Mouse (Mus musculus): ENCODE results near the gene Gm13696.
A peak's percentile ranks its signal among the peaks of the same experiment; 100 is the strongest.
"Not testable (repeated sequence)": the region's sequence is repeated elsewhere in the genome, so short reads cannot be mapped to it uniquely, and the experiment has no call there.

The Gm13696 gene

DNA sequence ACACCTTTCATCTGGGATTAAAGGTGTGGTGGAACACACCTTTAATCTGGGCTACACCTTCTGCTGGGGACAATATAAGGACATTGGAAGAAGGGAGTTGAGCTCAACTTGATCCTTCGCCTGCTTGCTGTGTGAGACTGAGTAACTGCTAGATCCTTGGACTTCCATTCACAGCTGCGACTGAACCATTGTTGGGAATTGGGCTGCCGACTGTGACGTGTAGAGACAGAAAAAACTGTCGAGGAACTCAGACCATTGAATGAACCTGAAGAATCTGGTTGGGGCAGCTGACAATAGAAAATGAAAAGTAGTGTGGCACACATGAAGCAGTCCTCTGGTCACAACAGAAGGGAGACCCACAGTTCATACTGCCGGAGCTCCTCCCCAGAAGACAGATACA, at the start of gene Gm13696:
Gm13696 (plus strand) TSS at position 301 of the 400 bp plus-strand sequence.
- DNase-seq (ENCODE audit: low read depth in 2 of 2, low spot score in 2 of 2), result not testable (repeated sequence)

DNA sequence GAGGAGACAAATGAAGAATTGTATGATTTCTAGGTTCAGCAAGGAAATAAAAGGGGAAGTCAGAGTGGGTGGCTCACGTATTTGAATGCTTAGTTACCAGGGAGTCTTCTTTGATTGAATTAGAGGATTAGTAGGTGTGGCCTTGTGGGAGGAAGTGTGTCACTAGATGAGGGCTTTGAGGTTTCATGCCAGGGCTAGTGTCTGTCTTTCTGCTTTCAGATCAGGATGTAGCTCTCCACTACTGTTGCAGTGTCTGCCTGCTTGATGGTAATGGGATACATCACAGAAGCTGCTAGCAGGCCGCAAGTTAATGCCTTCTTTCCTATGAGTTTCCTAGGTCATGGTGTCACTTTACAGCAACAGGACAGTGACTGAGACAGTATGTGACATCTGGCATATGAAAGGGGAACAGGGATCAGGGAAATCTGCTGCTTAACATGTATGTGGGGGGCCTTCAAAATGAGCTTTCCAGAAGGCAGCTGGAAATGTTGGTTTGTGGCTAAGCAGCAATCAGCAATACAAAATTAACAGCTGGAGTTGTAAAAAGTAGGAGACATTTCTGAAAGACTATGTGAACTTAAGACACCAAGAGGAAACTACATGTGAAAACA, 43.3 kb upstream of the Gm13696 start:
- peak; percentile 41 to 58 for DNase-seq (ENCODE audit: low read depth in 2 of 2, low spot score in 2 of 2)

DNA sequence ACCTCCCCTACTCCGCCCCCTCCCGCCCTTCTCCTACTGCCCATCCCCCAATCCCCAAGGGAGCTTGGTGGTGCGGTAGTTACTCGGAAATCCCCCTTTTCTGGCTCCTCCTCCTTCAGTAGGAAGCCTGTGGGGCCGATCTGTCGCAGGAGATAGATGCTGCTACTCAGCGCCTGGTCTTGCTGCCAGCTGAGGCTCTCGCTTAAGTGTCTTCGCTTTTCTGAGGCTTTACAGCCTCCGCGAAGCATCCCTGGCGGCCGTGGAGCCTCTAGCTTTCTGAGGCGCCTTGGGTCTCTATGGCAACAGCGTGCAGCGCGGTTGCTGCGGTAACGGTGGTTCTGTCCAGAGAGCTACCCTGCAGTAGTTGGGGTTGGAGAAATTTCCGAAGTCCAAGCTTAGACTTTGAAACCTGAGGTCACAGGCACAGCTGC, 32.0 kb upstream of the Gm13696 start, which contains the start of gene Zswim2:
Zswim2 (minus strand) TSS at position 298 of the 431 bp plus-strand sequence.
- peak in 1 of 2 experiments; percentile 20 for DNase-seq (ENCODE audit: low read depth in 2 of 2, low spot score in 2 of 2)

DNA sequence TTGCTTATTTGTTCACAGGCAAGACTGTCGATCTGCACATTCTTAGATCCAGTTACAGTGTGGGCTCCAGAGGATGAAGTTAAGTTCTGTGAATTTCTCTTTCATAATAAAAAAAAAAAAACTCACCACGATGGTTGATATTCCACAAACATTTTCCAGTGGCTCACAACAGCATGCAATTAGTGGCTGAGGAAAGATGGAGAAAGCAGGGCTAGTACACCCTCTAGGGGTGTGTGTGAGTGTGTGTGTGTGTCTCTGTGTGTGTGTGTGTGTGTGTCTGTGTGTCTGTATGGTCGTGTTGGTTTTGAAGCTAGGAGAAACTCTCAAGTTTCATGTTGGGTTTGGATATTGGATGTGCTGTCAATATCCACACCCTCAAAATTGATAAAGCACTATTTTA, 31.5 kb upstream of the Gm13696 start:
- DNase-seq (ENCODE audit: low read depth in 2 of 2, low spot score in 2 of 2), result no peak

DNA sequence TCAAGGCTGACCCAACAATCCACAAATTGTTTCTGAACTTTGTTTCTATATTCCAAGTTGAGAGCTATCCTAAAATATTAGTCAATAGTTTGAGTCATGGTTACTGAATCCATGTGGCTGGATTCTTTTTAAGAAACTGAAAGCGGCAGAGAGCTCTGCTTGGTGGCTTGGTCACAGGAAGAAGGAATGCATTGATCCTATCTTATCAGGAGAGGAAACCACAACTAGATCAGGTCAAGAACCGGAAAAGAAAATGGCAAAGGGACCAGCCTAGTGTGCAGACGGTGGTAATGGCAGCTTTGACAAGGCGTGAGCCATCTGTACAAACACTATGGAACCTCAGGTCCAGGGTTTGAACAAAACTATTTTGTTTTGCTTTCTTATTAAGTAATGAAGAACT, 31.1 kb upstream of the Gm13696 start:
- DNase-seq (ENCODE audit: low read depth in 2 of 2, low spot score in 2 of 2), result no peak

DNA sequence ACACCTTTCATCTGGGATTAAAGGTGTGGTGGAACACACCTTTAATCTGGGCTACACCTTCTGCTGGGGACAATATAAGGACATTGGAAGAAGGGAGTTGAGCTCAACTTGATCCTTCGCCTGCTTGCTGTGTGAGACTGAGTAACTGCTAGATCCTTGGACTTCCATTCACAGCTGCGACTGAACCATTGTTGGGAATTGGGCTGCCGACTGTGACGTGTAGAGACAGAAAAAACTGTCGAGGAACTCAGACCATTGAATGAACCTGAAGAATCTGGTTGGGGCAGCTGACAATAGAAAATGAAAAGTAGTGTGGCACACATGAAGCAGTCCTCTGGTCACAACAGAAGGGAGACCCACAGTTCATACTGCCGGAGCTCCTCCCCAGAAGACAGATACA, 17.5 kb upstream of the Gm13696 start, which contains the start of gene Gm13698:
Gm13698 (plus strand) TSS at position 301 of the 400 bp plus-strand sequence.
- not testable (repeated sequence) for DNase-seq (ENCODE audit: low read depth in 2 of 2, low spot score in 2 of 2)

DNA sequence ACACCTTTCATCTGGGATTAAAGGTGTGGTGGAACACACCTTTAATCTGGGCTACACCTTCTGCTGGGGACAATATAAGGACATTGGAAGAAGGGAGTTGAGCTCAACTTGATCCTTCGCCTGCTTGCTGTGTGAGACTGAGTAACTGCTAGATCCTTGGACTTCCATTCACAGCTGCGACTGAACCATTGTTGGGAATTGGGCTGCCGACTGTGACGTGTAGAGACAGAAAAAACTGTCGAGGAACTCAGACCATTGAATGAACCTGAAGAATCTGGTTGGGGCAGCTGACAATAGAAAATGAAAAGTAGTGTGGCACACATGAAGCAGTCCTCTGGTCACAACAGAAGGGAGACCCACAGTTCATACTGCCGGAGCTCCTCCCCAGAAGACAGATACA, 11.7 kb upstream of the Gm13696 start, which contains the start of gene Gm13693:
Gm13693 (plus strand) TSS at position 301 of the 400 bp plus-strand sequence.
- not testable (repeated sequence) for DNase-seq (ENCODE audit: low read depth in 2 of 2, low spot score in 2 of 2)

DNA sequence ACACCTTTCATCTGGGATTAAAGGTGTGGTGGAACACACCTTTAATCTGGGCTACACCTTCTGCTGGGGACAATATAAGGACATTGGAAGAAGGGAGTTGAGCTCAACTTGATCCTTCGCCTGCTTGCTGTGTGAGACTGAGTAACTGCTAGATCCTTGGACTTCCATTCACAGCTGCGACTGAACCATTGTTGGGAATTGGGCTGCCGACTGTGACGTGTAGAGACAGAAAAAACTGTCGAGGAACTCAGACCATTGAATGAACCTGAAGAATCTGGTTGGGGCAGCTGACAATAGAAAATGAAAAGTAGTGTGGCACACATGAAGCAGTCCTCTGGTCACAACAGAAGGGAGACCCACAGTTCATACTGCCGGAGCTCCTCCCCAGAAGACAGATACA, 5.9 kb upstream of the Gm13696 start, which contains the start of gene Gm13695:
Gm13695 (plus strand) TSS at position 301 of the 400 bp plus-strand sequence.
- DNase-seq (ENCODE audit: low read depth in 2 of 2, low spot score in 2 of 2), result not testable (repeated sequence)

DNA sequence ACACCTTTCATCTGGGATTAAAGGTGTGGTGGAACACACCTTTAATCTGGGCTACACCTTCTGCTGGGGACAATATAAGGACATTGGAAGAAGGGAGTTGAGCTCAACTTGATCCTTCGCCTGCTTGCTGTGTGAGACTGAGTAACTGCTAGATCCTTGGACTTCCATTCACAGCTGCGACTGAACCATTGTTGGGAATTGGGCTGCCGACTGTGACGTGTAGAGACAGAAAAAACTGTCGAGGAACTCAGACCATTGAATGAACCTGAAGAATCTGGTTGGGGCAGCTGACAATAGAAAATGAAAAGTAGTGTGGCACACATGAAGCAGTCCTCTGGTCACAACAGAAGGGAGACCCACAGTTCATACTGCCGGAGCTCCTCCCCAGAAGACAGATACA, 5.7 kb downstream of the Gm13696 start, which contains the start of gene Gm13694:
Gm13694 (plus strand) TSS at position 301 of the 400 bp plus-strand sequence.
- not testable (repeated sequence) for DNase-seq (ENCODE audit: low read depth in 2 of 2, low spot score in 2 of 2)

DNA sequence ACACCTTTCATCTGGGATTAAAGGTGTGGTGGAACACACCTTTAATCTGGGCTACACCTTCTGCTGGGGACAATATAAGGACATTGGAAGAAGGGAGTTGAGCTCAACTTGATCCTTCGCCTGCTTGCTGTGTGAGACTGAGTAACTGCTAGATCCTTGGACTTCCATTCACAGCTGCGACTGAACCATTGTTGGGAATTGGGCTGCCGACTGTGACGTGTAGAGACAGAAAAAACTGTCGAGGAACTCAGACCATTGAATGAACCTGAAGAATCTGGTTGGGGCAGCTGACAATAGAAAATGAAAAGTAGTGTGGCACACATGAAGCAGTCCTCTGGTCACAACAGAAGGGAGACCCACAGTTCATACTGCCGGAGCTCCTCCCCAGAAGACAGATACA, 11.5 kb downstream of the Gm13696 start, which contains the start of gene Gm13697:
Gm13697 (plus strand) TSS at position 301 of the 400 bp plus-strand sequence.
- DNase-seq (ENCODE audit: low read depth in 2 of 2, low spot score in 2 of 2), result not testable (repeated sequence)

DNA sequence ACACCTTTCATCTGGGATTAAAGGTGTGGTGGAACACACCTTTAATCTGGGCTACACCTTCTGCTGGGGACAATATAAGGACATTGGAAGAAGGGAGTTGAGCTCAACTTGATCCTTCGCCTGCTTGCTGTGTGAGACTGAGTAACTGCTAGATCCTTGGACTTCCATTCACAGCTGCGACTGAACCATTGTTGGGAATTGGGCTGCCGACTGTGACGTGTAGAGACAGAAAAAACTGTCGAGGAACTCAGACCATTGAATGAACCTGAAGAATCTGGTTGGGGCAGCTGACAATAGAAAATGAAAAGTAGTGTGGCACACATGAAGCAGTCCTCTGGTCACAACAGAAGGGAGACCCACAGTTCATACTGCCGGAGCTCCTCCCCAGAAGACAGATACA, 17.3 kb downstream of the Gm13696 start, which contains the start of gene Gm13691:
Gm13691 (plus strand) TSS at position 301 of the 400 bp plus-strand sequence.
- not testable (repeated sequence) for DNase-seq (ENCODE audit: low read depth in 2 of 2, low spot score in 2 of 2)

DNA sequence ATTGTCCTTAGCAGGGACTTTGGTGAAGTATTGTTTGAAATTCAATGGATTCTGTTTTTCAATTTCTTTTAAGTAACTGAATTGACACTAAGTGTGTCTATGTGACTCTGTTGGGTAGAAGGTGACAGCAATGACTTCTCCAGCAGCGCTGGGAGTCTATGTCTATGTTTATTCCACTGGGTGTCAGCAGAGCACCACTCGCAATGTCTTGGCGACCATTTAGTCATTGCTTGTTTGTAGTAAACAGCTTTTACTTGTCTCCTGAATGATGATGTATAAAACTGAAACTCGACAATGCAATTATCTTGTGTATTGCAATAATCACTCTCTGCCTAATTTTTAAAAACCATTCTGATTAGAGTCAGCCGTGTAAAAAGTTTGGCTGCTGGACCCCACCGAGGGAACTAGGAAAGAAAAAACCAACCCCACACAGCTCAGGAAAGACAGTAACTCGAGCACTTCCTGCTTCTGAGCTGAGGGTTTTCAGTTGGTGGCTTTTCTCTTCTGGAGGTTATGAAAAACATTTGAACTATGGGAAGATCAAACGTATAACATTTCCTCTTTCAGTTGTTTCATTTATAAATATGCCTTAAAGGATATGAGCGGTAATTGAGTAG, 20.8 kb downstream of the Gm13696 start:
- peak; percentile 55 to 71 for DNase-seq (ENCODE audit: low read depth in 2 of 2, low spot score in 2 of 2)

DNA sequence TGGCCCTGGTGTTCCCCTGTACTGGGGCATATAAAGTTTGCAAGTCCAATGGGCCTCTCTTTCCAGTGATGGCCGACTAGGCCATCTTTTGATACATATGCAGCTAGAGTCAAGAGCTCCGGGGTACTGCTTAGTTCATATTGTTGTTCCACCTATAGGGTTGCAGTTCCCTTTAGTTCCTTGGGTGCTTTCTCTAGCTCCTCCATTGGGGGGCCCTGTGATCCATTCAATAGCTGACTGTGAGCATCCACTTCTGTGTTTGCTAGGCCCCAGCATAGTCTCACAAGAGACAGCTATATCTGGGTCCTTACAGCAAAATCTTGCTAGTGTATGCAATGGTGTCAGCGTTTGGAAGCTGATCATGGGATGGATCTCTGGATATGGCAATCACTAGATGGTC, 21.6 kb downstream of the Gm13696 start:
- DNase-seq (ENCODE audit: low read depth in 2 of 2, low spot score in 2 of 2), result not testable (repeated sequence)

DNA sequence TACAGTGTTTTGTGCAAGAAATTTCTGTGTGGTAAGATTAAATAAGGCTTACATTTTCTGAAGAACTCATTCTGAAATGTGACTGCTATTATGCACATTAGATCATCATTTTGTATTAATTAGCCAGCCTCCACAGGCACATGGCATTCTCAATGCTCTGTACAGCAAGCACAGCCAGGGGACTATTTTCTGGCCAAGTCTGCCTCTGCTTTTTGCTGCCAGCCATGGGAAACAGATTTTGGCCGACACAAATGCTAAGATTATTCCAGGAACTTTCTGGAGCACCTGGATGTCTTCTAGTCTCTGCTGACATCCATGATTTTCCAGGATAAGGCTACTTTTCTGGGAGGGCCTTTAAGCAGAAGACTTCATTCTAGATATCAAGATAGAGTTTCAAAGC, 36.0 kb downstream of the Gm13696 start:
- no peak for DNase-seq (ENCODE audit: low read depth in 2 of 2, low spot score in 2 of 2)

DNA sequence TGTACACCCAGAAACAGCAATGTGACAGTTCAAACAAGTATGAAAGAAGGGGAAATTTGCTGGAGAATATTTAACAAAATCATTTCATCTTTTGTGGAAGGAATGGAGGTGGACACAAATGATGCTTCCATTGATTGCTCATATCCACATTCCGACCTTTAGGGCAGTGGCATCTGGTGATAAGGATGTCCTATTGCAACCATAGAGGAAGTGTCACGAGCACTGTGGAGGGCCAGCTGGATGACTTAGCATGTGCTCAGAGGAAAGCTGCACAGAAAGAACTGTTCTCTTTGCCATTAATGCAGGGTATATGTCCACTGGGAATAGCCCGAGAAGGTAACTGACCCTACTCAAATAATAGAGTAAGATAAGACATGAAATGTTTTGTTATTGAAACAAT, 36.9 kb downstream of the Gm13696 start:
- DNase-seq (ENCODE audit: low read depth in 2 of 2, low spot score in 2 of 2), result no peak

DNA sequence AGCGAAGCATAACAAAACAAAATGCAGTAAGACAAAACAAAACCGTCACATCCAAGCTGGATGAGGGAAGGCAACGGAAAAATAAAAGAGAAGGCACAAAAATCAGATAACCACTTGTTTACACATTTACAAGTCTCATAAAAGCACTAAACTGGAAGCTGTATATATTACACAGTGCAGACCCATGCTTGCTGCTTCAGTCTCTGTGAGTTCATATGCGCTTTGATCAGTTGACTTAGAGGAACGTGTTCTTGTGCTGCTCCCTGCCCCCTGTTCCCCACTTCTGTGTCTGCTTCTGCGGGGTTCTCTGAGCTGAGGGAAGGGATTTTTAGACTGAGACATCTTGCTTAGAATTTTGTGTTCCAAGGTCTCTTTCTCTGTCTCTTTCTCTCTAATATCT, 41.6 kb downstream of the Gm13696 start:
- no peak for DNase-seq (ENCODE audit: low read depth in 2 of 2, low spot score in 2 of 2)

DNA sequence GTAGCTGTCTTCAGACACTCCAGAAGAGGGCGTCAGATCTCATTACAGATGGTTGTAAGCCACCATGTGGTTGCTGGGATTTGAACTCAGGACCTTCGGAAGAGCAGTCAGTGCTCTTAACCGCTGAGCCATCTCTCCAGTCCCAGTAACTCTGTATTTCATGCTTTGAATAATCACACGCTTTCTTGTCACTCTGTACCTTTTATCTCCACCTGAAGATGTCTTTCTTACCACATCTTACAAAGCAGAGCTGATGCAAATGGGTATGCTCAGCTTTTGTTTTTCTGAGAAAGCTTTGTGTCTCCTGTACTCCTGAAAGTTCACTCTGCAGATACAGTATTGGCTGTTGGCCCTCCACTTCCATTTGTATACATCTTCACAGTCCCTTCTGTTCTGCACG, 43.4 kb downstream of the Gm13696 start:
- DNase-seq (ENCODE audit: low read depth in 2 of 2, low spot score in 2 of 2), result peak; percentile 61 to 63

DNA sequence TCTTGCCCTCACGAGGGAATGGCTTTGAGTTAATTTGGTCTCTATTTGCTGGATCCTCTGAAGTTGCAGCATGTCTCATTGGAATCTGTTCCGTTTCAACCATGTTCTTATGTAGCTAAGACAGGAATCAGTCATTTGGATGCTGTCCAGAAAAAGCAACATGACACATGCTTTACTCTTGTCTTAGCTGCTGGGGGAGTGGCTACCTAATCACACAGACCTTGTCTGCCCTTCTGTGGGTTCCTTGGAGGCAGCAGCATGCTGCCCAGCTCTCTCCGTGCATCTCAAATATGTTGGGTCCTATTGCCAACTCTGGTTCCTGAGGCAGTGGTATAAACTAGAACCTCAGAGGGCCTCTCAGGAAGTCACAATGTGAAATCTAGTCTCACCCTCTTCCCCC, 45.4 kb downstream of the Gm13696 start:
- DNase-seq (ENCODE audit: low read depth in 2 of 2, low spot score in 2 of 2), result no peak

DNA sequence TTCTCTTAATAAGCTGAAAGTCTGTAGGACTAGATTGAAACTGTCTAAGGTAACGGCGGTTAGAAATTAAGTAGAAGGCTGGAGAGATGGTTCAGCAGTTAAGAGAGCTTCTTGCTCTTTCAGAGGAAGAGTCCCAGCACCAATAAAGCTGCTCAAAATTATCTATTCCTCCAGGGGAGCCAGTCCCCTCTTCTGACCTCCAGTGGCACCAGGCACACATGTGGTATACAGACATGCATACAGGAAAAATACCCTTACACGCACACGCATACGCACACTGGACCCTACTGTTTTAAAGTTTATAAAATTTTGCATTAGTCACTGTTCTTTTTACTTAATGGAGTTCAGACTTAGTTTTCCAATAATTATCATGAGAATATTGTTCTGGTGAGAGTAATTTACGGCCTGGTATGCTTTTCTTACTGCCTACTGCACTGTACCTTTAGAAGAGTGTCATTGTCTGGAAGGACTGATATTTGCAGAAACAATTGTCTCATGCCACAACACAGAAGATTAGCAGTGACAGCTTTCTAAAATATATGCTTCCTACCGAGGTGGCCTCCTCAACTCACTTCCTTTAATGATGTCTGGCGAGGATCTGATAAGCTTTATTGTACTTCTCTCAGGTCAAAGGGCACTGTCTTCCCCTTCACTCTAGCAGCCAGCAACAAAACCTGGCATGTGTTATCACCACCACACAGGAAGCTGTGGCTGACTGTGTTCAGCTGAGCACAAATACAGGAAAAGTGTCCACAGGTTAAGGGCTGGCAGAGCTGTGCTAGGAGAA, 46.8 kb downstream of the Gm13696 start:
- DNase-seq (ENCODE audit: low read depth in 2 of 2, low spot score in 2 of 2), result peak; percentile 23 to 30

DNA sequence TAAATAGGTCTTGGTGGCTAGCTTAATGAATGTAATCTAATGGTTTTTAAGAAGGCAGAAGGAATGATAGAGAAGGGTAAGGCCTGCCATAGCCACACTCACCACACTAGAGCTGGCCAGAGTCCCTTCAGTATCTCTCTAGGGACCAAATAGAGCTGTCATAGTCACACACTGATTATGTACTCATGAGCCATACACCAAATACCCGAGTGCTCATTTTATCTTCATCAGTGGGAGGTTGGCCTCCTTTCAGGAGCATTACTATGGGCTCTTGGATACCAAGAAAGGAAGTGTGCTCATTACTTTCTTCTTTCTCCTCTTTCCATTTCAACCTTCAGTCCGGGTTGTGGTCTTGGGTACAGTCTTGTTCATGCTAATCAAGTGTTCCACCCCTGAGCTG, 49.0 kb downstream of the Gm13696 start:
- no peak for DNase-seq (ENCODE audit: low read depth in 2 of 2, low spot score in 2 of 2)

DNA sequence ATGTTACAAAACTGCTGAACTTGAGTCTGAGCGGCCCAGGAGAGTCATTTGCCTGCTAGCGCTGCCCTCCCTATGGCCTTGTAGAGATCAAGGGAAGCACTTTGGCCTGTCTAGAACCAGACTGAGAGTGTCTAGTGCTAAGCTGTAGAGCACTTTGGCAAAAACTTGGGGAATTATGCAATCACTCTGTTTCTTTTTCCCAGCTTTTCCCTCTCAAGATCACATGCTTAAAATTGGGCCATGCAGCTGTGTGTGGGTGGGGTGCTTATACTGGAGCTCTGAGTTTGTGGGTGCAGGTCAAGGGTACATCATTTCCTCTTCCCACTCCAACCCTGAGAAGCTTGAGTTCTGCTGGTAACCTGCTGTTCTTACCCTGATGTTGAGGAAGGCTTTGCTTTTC, 50.0 kb downstream of the Gm13696 start:
- no peak for DNase-seq (ENCODE audit: low read depth in 2 of 2, low spot score in 2 of 2)

Data from CD8-positive naive resting alpha-beta T cell, adult 2 months (primary cell).